ENCODE assay signal across 8 mouse cellular contexts in genomic region chr19:44754461-44755377, GRCm38 (mm10). TPM values are rescaled to one million over a fixed set of nuclear protein-coding genes. Genes with fewer than 3 reads are reported as not detected.
DNase-seq lines count a peak whose midpoint lies in the region; ATAC-seq and TF ChIP-seq lines count a peak whose summit lies in the region.

No protein-coding gene starts in this region.

- WGBS in heart, embryonic 15.5 days: 3% methylated on average over 16 of the region's 16 CpGs

- H3K4me3 ChIP-seq in heart, embryonic 15.5 days: peak overlapping the region; percentile 44; the same call in 1 of the 2 replicates

- TF ChIP-seq POLR2A in brain, embryonic 14.5 days (IDR thresholded peaks at IDR 0.05; ENCODE audit: borderline replicate concordance, extremely low read depth, insufficient read depth, insufficient read length, poor library complexity, severe bottlenecking): no peak

- H3K27ac ChIP-seq in heart, embryonic 15.5 days: no peak overlapping the region

- peak; percentile 52 for DNase-seq in gastrocnemius, postnatal 10 days
- no peak for DNase-seq in gastrocnemius, adult 8-10 months (ENCODE audit: low spot score in 2 of 2)
- DNase-seq in A20 (ENCODE audit: low read depth, low spot score): peak; percentile 59
- DNase-seq in brain, embryonic 14.5 days (ENCODE audit: low read depth): peak; percentile 87
- peak; percentile 87 to 89 for DNase-seq in kidney, postnatal 25 days
- peak; percentile 73 for DNase-seq in neural tube, embryonic 10.5 days (ENCODE audit: extremely low spot score, low spot score)

- no peak overlapping the region for H3K9ac ChIP-seq in heart, embryonic 15.5 days

- H3K9me3 ChIP-seq in heart, embryonic 15.5 days (replicated peaks): no peaks in the 10 kb centered on the region

- ATAC-seq in heart, embryonic 15.5 days (replicated peaks; ENCODE audit: insufficient number of reproducible peaks, insufficient read depth, low FRiP score, low read depth): no peak
- no peak for ATAC-seq in monocyte, adult 5-6 weeks (replicated peaks; ENCODE audit: insufficient number of reproducible peaks, low FRiP score, low TSS enrichment, poor library complexity, severe bottlenecking)

- H3K4me1 ChIP-seq in heart, embryonic 15.5 days (replicated peaks): peaks cover 40% of the 10 kb centered on the region

- peak overlapping the region; percentile 77; the same call in 1 of the 2 replicates for H3K4me2 ChIP-seq in heart, embryonic 15.5 days

- peaks cover 96% of the 10 kb centered on the region for H3K27me3 ChIP-seq in heart, embryonic 15.5 days

- no peaks in the 10 kb centered on the region for H3K36me3 ChIP-seq in heart, embryonic 15.5 days

- TF ChIP-seq CTCF in brain, embryonic 14.5 days (IDR thresholded peaks at IDR 0.05; ENCODE audit: borderline replicate concordance, extremely low read depth, insufficient read depth, insufficient read length): peak; percentile 95

RNA-seq across cellular contexts. Expression of gene Pax2, which starts 1.1 kb away (rescaled TPM):
- not detected for total RNA-seq in gastrocnemius, postnatal 10 days (2021)
- not detected for total RNA-seq in gastrocnemius, adult 8-10 months (2022)
- polyA plus RNA-seq in brain, embryonic 14.5 days (2012; rRNA removed): 1.9 and 20.3 TPM in 2 replicates
- not detected in 2 replicates for polyA plus RNA-seq in heart, embryonic 15.5 days (2015; fragmentation: Nextera tagmentation; extraction: Ambion mirVana)
- not detected in 3 replicates for total RNA-seq in monocyte, adult 5-6 weeks (2017)

Comparison
In these comparisons a context has a peak if more than half of its experiments do, and no peak if none do; other contexts are left out.
1. DNase-seq: peak in gastrocnemius, postnatal 10 days (single experiment), A20 (single experiment), brain, embryonic 14.5 days (single experiment), kidney, postnatal 25 days (2 of 2) and neural tube, embryonic 10.5 days (single experiment); none in gastrocnemius, adult 8-10 months (0 of 2).